Mouse (Mus musculus) lung, adult 2 months (tissue): ENCODE measurements around the gene Plxna2. TPM values are rescaled to one million over a fixed set of nuclear protein-coding genes. Genes with fewer than 3 reads are reported as not detected.

Experiments used
- DNase-seq: peaks from one replicate; pipeline ENCODE4 v3.0.0; 2022
- H3K4me1 ChIP-seq: fragments of 200-500 bp; 2 replicates; pipeline ENCODE4 v1.6.1; 2011; ENCODE audit warnings: low read length; ENCODE audit not compliant: control insufficient read depth, insufficient read depth
- H3K4me3 ChIP-seq: fragments of 200-500 bp; replicated peaks from 2 replicates; pipeline ENCODE3; 2011; ENCODE audit warnings: low read depth, mild to moderate bottlenecking, control low read depth, low read length; ENCODE audit errors: extremely low read depth
- CTCF ChIP-seq: fragments of 200-500 bp; IDR thresholded peaks from 2 replicates; pipeline ENCODE4 v1.5.1; 2011; ENCODE audit warnings: mild to moderate bottlenecking, low read length, control low read depth; ENCODE audit not compliant: insufficient read depth
- POLR2A ChIP-seq: fragments of 200-500 bp; IDR thresholded peaks from 2 replicates; pipeline ENCODE4 v1.6.1; 2011; ENCODE audit warnings: low read depth, mild to moderate bottlenecking, control low read depth, low read length, borderline replicate concordance; ENCODE audit errors: extremely low read depth
- WGBS: fragments of 180-500 bp; shearing (Covaris S2); methylation state at CpG from one replicate; pipeline ENCODE4 v1.1.7; 2018; 5-methylcytosine and 5-hydroxymethylcytosine counted together
- polyA plus RNA-seq: library from polyadenylated mRNA; depleted of rRNA; stranded (reverse); fragments of >200 nt; gene quantifications from 2 replicates; pipeline ENCODE4 v1.2.3, GENCODE M21; 2012

Plxna2 gene
- polyA plus RNA-seq, 1 experiment = 12.8 TPM

DNA sequence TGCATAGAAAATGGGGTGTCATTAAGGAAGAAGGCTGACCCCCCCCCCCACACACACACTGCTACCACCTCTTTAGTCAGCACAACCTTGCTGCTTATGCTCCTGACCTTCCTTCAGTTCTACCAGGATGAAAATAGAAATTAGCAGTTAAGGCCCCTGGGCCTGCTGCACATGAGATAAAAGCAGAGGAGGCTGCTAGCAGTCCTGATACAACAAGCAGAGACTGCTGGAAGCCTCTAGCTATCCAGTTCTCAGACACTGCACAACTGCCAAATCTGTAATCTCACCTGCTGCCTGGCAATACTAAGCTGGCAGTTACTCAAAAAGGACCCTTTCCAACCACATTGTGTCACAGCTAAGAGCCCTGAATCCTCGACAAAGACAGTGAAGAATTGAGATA, 197.5 kb downstream of the Plxna2 start:
- Histone ChIP-seq H3K4me3 (no peak overlapping the region), H3K4me1 (no peaks in the 10 kb centered on the region)
- TF ChIP-seq POLR2A = no peak
- no peak for TF ChIP-seq CTCF
- 62% methylated on average over 1 of the region's 1 CpGs for WGBS
- no peak for DNase-seq

DNA sequence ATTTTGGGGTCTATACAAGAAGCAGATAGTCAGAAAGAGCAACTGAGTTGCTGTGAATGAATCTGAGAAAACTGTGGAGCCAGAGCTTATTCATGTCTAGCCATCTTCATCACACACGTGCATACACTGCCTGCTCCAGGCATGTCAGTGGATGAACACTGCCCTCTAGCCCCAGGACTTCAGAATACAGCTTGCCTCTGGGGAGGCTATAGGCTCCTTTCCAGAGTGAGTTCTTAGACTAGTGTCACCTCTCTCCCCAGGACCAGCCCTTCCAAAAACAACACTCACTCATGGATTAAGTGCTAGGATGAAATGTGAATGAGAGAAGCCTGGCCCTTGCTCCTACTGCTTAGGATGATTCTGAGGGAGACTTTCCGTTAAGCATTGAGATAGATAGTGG, 198.9 kb downstream of the Plxna2 start:
- 39% methylated on average over 2 of the region's 2 CpGs for WGBS
- no peaks in the 10 kb centered on the region for H3K4me1 ChIP-seq
- peak; percentile 63 for DNase-seq
- no peak overlapping the region for H3K4me3 ChIP-seq
- TF ChIP-seq CTCF (peak; percentile 91), POLR2A (no peak)

DNA sequence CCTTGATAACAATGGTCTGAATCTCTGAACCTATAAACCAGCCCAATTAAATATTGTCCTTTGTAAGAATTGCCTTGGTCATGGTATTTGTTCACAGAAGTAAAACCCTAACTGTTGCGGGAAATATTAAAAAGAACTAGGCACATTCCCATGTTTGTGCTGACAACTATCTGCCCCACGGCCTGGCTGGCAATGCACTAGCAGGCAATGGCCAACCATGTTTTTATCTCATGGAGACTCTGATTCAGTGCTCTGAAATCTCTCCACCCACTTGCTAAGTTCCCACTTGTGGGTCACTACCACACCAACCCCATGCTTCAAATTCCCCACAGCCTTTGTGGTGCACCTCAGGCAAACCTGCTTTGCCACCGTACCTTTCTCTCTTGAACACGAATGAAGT, 202.9 kb downstream of the Plxna2 start:
- Histone ChIP-seq H3K4me3 (no peak overlapping the region), H3K4me1 (no peaks in the 10 kb centered on the region)
- DNase-seq = no peak
- TF ChIP-seq POLR2A (no peak), CTCF (no peak)
- 59% methylated on average over 4 of the region's 4 CpGs for WGBS

DNA sequence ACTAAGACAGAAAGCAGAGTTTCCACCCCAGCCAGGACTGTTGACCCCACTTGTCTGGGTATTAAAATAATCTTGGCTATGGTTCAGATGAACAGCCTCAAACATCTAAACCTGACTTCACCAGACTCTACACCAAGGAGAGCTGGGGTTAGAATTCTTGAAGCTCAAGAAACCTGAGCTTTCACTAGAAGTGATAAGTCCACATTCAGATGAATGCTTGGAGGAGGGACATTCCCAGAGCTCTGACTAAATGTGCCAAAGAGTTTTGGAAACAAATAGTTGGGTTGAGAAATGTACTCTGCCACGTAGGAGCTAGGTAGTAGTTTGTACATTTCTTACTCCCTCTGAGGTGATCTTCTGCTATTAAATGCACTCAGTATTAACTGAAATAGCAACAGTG, 203.7 kb downstream of the Plxna2 start:
- Histone ChIP-seq H3K4me1 (no peaks in the 10 kb centered on the region), H3K4me3 (no peak overlapping the region)
- WGBS = 40% methylated on average over 1 of the region's 1 CpGs
- TF ChIP-seq CTCF (no peak), POLR2A (no peak)
- DNase-seq = no peak

DNA sequence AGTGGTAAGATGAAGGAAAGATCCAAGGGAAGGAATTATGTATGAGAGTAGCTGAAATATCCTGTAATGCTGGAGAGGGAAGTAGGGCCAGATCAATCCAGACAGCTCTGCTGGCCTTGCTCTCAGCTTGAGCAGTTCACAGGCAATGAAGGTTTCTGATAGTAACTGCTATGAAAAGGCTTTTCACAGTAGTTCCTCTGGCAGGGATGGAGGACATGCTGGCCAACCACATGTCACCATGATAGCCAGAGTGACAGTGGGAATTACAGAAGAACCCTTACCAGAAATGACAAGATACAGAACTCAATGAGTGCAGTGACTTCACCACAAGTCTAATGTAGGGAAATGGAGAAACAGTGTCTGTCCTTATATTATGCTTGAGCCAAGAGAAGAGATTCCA, 210.3 kb downstream of the Plxna2 start:
- no peaks in the 10 kb centered on the region for H3K4me1 ChIP-seq
- no peak for DNase-seq
- H3K4me3 ChIP-seq = no peak overlapping the region
- TF ChIP-seq CTCF (no peak), POLR2A (no peak)

DNA sequence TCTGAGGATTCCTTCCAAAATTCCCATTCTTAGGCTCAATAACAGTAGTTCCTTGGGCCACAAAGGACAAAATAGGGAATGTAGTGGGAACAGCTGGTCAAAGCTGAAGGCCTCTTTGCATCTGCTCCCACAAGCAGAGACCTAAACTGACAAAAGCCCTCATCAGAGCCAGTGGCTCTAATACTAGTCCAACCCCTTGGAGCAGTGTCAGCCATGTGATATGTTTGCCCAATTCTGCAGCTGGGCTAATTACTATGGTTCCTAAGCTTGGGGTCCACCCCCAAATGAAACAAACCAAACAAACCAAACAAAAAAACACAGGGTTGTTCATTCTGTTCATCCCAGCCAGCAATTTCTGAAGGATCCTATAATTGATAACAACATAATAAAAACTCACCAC, 217.2 kb downstream of the Plxna2 start:
- DNase-seq = no peak
- Histone ChIP-seq H3K4me1 (no peaks in the 10 kb centered on the region), H3K4me3 (no peak overlapping the region)
- TF ChIP-seq POLR2A = no peak
- no peak for TF ChIP-seq CTCF

DNA sequence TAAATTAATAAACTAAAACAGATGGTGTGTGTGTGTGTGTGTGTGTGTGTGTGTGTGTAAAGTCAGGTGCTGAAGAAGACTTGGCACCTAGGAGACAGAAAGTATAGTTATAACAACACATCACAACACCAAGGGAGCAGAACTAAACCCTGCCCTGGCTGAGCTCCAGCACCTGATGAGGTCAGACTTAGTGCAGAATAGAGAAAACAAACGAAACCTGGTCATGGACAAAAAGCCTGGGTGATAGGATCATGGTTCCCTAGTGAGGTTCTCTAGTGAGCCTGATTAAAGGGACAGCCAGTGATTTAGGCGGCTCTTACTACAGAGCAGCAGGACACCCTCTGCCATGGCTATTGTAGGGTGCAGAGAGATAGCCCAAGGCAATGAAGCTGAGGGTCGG, 218.2 kb downstream of the Plxna2 start:
- no peaks in the 10 kb centered on the region for H3K4me1 ChIP-seq
- no peak for TF ChIP-seq CTCF
- TF ChIP-seq POLR2A = no peak
- no peak for DNase-seq
- 61% methylated on average over 3 of the region's 3 CpGs for WGBS
- H3K4me3 ChIP-seq = no peak overlapping the region

DNA sequence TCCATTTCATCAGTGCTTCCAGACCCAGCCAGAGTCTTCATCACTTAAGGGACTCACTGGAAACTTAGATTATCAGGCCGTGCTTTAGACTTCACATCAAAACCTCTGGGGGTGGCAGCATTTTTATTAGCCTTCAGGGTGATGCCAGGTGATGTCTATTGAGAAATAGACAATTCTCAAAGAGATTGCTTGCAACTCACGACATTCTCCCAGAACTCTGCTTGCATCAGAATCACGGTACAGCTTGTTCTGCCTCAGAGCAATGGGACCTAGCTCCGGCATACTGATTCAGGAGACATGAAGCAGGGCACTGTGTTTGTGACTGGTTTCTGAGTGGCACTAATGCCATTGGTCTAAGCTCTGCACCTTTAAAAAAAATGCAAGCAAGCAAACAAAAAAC, 218.7 kb downstream of the Plxna2 start:
- Histone ChIP-seq H3K4me1 (no peaks in the 10 kb centered on the region), H3K4me3 (no peak overlapping the region)
- no peak for TF ChIP-seq CTCF
- no peak for TF ChIP-seq POLR2A
- DNase-seq = no peak
- WGBS = 83% methylated on average over 4 of the region's 4 CpGs

DNA sequence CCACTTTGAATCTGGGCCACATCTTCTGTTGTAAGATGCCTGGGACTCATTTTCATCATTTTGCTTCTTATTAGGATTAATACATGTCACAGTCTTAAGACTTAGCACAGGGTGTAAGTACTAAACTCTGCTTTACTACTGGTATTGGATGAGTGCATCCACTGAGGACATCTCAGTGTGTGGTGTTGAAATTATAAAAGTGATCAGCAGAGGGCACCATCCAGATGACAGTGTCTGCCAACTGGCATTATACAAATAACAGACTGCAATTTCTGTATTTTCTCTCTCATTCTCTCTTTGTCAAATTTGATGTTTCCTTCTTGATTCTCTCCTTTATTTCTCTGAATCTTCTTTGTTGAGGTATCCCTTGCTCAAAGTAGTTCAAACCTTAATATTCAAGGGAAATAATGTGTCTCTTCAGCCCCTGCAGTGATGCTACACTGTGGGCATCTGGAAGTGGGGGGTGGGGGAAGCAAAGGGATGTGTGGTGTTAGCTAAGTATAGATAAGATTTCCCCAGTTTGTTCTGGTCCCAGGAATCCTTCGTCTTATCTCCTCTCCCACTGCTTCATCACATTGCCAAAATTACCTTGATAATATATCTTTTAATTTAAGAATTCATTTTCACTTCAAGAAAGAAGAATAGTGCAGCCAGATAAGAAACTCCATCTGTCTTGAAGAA, 221.4 kb downstream of the Plxna2 start:
- no peak for DNase-seq

DNA sequence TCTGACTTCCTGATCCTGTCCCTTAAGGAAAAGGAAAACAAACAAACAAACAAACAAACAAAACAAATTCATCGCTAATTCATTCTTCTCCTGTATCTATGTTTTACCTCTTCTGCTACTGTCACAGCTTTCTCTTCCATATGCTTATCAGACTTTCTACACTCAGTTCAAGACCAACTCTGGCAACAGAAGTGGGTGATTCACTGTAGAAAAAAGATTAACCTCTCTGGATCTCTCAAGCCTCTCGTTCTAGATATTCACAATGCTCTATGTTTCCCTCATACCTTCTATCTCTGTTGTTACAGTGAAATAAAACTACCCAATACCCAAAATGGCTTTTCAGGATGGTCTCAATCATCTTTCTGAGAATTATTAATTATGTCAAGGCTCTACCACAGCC, 225.0 kb downstream of the Plxna2 start:
- WGBS = 79% methylated on average over 2 of the region's 2 CpGs
- Histone ChIP-seq H3K4me1 (no peaks in the 10 kb centered on the region), H3K4me3 (no peak overlapping the region)
- DNase-seq = no peak
- TF ChIP-seq POLR2A (no peak), CTCF (no peak)

More for the DNA sequence above, 221.4 kb downstream of the Plxna2 start:
- H3K4me3 ChIP-seq = no peak overlapping the region
- H3K4me1 ChIP-seq = no peaks in the 10 kb centered on the region
- peak; percentile 30; the same call in 1 of the 2 replicates for TF ChIP-seq CTCF
- no peak for TF ChIP-seq POLR2A
- 11% methylated on average over 1 of the region's 1 CpGs for WGBS
